Mouse (Mus musculus) cerebellum, adult 2 months (tissue): Measurements from ENCODE around the gene Rab20. TPM values are rescaled to one million over a fixed set of nuclear protein-coding genes. Genes with fewer than 3 reads are reported as not detected.
A peak's percentile ranks its signal among the peaks of the same experiment; 100 is the strongest.

Experiments
- DNase-seq, 2 experiments: peaks; one replicate each; pipeline ENCODE4 v3.0.0; 2021
- H3K27ac ChIP-seq: fragments of 200-500 bp; 2 replicates; pipeline ENCODE4 v1.5.1; 2012; ENCODE audit warnings: low read length, control low read depth, inconsistent platforms; ENCODE audit not compliant: insufficient read depth
- H3K27me3 ChIP-seq: fragments of 200-500 bp; 2 replicates; pipeline ENCODE4 v1.6.1; 2012; ENCODE audit warnings: inconsistent platforms, mild to moderate bottlenecking, low read length, moderate library complexity; ENCODE audit not compliant: control insufficient read depth, insufficient read depth
- H3K4me1 ChIP-seq: fragments of 200-500 bp; 2 replicates; pipeline ENCODE4 v1.6.1; 2011; ENCODE audit warnings: low read length; ENCODE audit not compliant: control insufficient read depth, insufficient read depth
- H3K4me3 ChIP-seq: fragments of 200-500 bp; replicated peaks from 2 replicates; pipeline ENCODE3; 2011; ENCODE audit warnings: mild to moderate bottlenecking, low read depth, low read length, control low read depth; ENCODE audit not compliant: insufficient read depth
- CTCF ChIP-seq: fragments of 200-500 bp; IDR thresholded peaks from 2 replicates; pipeline ENCODE4 v1.5.1; 2011; ENCODE audit warnings: low read depth, mild to moderate bottlenecking, control low read depth, low read length, moderate library complexity, borderline replicate concordance; ENCODE audit not compliant: insufficient read depth
- POLR2A ChIP-seq: fragments of 200-500 bp; IDR thresholded peaks from 2 replicates; pipeline ENCODE4 v1.6.1; 2011; ENCODE audit warnings: low read length, control low read depth, borderline replicate concordance; ENCODE audit not compliant: insufficient read depth
- WGBS: fragments of 180-500 bp; shearing (Covaris S2); methylation state at CpG from one replicate; pipeline ENCODE4 v1.1.7; 2018; 5-methylcytosine and 5-hydroxymethylcytosine counted together
- polyA plus RNA-seq: library from polyadenylated mRNA; depleted of rRNA; stranded (reverse); fragments of >200 nt; gene quantifications from 2 replicates; pipeline ENCODE4 v1.2.3, GENCODE M21; 2012; rRNA removed

The Rab20 gene
- polyA plus RNA-seq, 1 experiment = 0.62 TPM

- H3K27ac ChIP-seq = no peak overlapping the region
- 59% methylated on average over 5 of the region's 5 CpGs for WGBS
- no peaks in the 10 kb centered on the region for H3K27me3 ChIP-seq
- H3K4me1 ChIP-seq = peaks cover 10% of the 10 kb centered on the region
- DNase-seq = no peak
- TF ChIP-seq CTCF (no peak), POLR2A (no peak)
- no peak overlapping the region for H3K4me3 ChIP-seq
These were observed 66.1 kb downstream of the Rab20 start for GRCm38 (mm10) chr8:11412450-11412849.

- TF ChIP-seq POLR2A = no peak
- TF ChIP-seq CTCF = no peak
- DNase-seq = no peak
- 59% methylated on average over 12 of the region's 12 CpGs for WGBS
- Histone ChIP-seq H3K4me3 (no peak overlapping the region), H3K27me3 (no peaks in the 10 kb centered on the region), H3K27ac (no peak overlapping the region), H3K4me1 (peaks cover 10% of the 10 kb centered on the region)
These were observed 66.9 kb downstream of the Rab20 start for GRCm38 (mm10) chr8:11411504-11412124.

GRCm38 (mm10) chr8:11405722-11406481 is 72.6 kb downstream of the Rab20 start:
- Histone ChIP-seq H3K27me3 (no peaks in the 10 kb centered on the region), H3K4me1 (peaks cover 6% of the 10 kb centered on the region; the same call in 1 of the 2 replicates), H3K4me3 (no peak overlapping the region), H3K27ac (0 out of 2 replicates have a peak overlapping the region, but pooled peaks have one; percentile 24)
- WGBS = 42% methylated on average over 13 of the region's 13 CpGs
- TF ChIP-seq CTCF = no peak
- TF ChIP-seq POLR2A = no peak
- peak in 1 of 2 experiments; percentile 45 for DNase-seq

GRCm38 (mm10) chr8:11404614-11405013 is 73.9 kb downstream of the Rab20 start:
- DNase-seq = no peak
- Histone ChIP-seq H3K27me3 (no peaks in the 10 kb centered on the region), H3K4me1 (peaks cover 6% of the 10 kb centered on the region; the same call in 1 of the 2 replicates), H3K27ac (no peak overlapping the region), H3K4me3 (no peak overlapping the region)
- 71% methylated on average over 4 of the region's 4 CpGs for WGBS
- TF ChIP-seq POLR2A (no peak), CTCF (no peak)

- no peak for TF ChIP-seq POLR2A
- TF ChIP-seq CTCF = no peak
- Histone ChIP-seq H3K27me3 (no peaks in the 10 kb centered on the region), H3K4me1 (peaks cover 6% of the 10 kb centered on the region; the same call in 1 of the 2 replicates), H3K4me3 (no peak overlapping the region), H3K27ac (no peak overlapping the region)
- no peak for DNase-seq
- 97% methylated on average over 9 of the region's 9 CpGs for WGBS
These were observed 74.7 kb downstream of the Rab20 start for GRCm38 (mm10) chr8:11403813-11404212.

Other genes with a start within 250 kb of the Rab20 start
- 13.8 and 15.0 TPM in 2 replicates for gene Col4a2, start 165.9 kb downstream of the Rab20 start, polyA plus RNA-seq
- gene Col4a1, start 165.9 kb downstream of the Rab20 start, polyA plus RNA-seq = 14.8 and 15.6 TPM in 2 replicates
- gene Naxd, start 18.8 kb upstream of the Rab20 start, polyA plus RNA-seq = 105 and 114 TPM in 2 replicates
- gene Cars2, start 72.1 kb upstream of the Rab20 start, polyA plus RNA-seq = 27.4 and 27.6 TPM in 2 replicates
- 39.2 and 42.2 TPM in 2 replicates for gene Ing1, start 76.9 kb upstream of the Rab20 start, polyA plus RNA-seq
- 53.0 and 53.4 TPM in 2 replicates for gene Ankrd10, start 157.0 kb upstream of the Rab20 start, polyA plus RNA-seq
- not detected in 2 replicates for gene 1700016D06Rik, start 222.4 kb upstream of the Rab20 start, polyA plus RNA-seq
- 134 and 151 TPM in 2 replicates for gene Arhgef7, start 249.0 kb upstream of the Rab20 start, polyA plus RNA-seq